Mouse (Mus musculus) MEL (cell line): Measurements from ENCODE around the gene Ggt1. TPM values are rescaled to one million over a fixed set of nuclear protein-coding genes. Genes with fewer than 3 reads are reported as not detected.

Source experiments
- DNase-seq: peaks from one replicate; pipeline ENCODE4 v3.0.0; 2011; ENCODE audit warnings: low read depth, low spot score
- H3K27ac ChIP-seq: 2 replicates; pipeline ENCODE4 v1.5.1; 2012; ENCODE audit warnings: low read depth, mild to moderate bottlenecking, control low read depth, low read length, moderate library complexity; ENCODE audit not compliant: control insufficient read depth
- H3K27me3 ChIP-seq, 2 experiments: fragments of 150-350 bp in 1 of 2; sonication (generic) in 1 of 2; 2 replicates each; pipeline ENCODE4 v1.6.1; 2012; ENCODE audit warnings: low read length in 2 of 2, mild to moderate bottlenecking in 2 of 2, improper control_type of control experiment in 1 of 2, moderate library complexity in 1 of 2; ENCODE audit not compliant: insufficient read depth in 2 of 2, control insufficient read depth in 1 of 2
- H3K36me3 ChIP-seq, 2 experiments: 2 replicates each; pipeline ENCODE4 v1.6.1; 2012 to 2014; ENCODE audit warnings: low read length in 2 of 2, improper control_type of control experiment in 1 of 2, inconsistent platforms in 1 of 2, mild to moderate bottlenecking in 1 of 2; ENCODE audit not compliant: insufficient read depth in 2 of 2, control insufficient read depth in 1 of 2
- H3K4me1 ChIP-seq, 2 experiments: fragments of 150-350 bp in 1 of 2; sonication (generic) in 1 of 2; 2 replicates each; pipeline ENCODE4 v1.6.1; 2012; ENCODE audit warnings: low read length in 2 of 2, improper control_type of control experiment in 1 of 2, mild to moderate bottlenecking in 1 of 2; ENCODE audit not compliant: insufficient read depth in 2 of 2, control insufficient read depth in 1 of 2
- H3K4me3 ChIP-seq, 2 experiments: fragments of 150-350 bp in 1 of 2; sonication (generic) in 1 of 2; 2 replicates each; pipeline ENCODE4 v1.5.1; 2012; ENCODE audit warnings: low read depth in 2 of 2, low read length in 2 of 2, mild to moderate bottlenecking in 2 of 2, moderate library complexity in 2 of 2, control low read depth in 1 of 2, improper control_type of control experiment in 1 of 2; ENCODE audit not compliant: control insufficient read depth in 1 of 2, insufficient read depth in 1 of 2
- H3K79me2 ChIP-seq: 2 replicates; pipeline ENCODE4 v1.6.1; 2012; ENCODE audit warnings: mild to moderate bottlenecking, low read length, moderate library complexity; ENCODE audit not compliant: control insufficient read depth, poor library complexity, insufficient read depth
- H3K9ac ChIP-seq: 2 replicates; pipeline ENCODE4 v1.6.1; 2012; ENCODE audit warnings: low read depth, mild to moderate bottlenecking, control low read depth, low read length, moderate library complexity; ENCODE audit not compliant: control insufficient read depth, poor library complexity, severe bottlenecking
- H3K9me3 ChIP-seq: fragments of 150-350 bp; sonication (generic); replicated peaks from 2 replicates; pipeline ENCODE4 v1.6.1; 2012; ENCODE audit warnings: mild to moderate bottlenecking, low read length, improper control_type of control experiment, moderate library complexity; ENCODE audit not compliant: insufficient read depth
- BHLHE40 ChIP-seq: IDR thresholded peaks from 2 replicates; pipeline ENCODE4 v1.6.1; 2012; ENCODE audit warnings: low read depth, mild to moderate bottlenecking, inconsistent platforms, low read length, improper control_type of control experiment, borderline replicate concordance
- CHD1 ChIP-seq: IDR thresholded peaks from 2 replicates; pipeline ENCODE4 v1.6.1; 2012; ENCODE audit warnings: low read depth, mild to moderate bottlenecking, inconsistent platforms, low read length, improper control_type of control experiment
- CHD2 ChIP-seq: IDR thresholded peaks from 2 replicates; pipeline ENCODE4 v1.6.1; 2011; ENCODE audit warnings: low read length, improper control_type of control experiment
- CTCF ChIP-seq, 3 experiments: IDR thresholded peaks in 2 of 3; conservative IDR thresholded peaks in 1 of 3; 2 replicates each; pipeline ENCODE4 v1.5.1; 2011 to 2012; ENCODE audit warnings: low read length in 3 of 3, low read depth in 2 of 3, mild to moderate bottlenecking in 2 of 3, improper control_type of control experiment in 1 of 3, inconsistent platforms in 1 of 3, mixed read lengths in 1 of 3, moderate library complexity in 1 of 3; ENCODE audit not compliant: control insufficient read depth in 1 of 3, insufficient read depth in 1 of 3, poor library complexity in 1 of 3, severe bottlenecking in 1 of 3
- E2F4 ChIP-seq: IDR thresholded peaks from 2 replicates; pipeline ENCODE4 v1.6.1; 2011; ENCODE audit warnings: low read depth, low read length, improper control_type of control experiment, borderline replicate concordance
- HCFC1 ChIP-seq: IDR thresholded peaks from 2 replicates; pipeline ENCODE4 v1.6.1; 2012; ENCODE audit warnings: low read depth, mild to moderate bottlenecking, inconsistent platforms, low read length, improper control_type of control experiment, moderate library complexity
- KAT2A ChIP-seq: conservative IDR thresholded peaks from 2 replicates; pipeline ENCODE4 v1.6.1; 2012; ENCODE audit warnings: low read depth, low read length, improper control_type of control experiment, inconsistent platforms
- MAZ ChIP-seq: IDR thresholded peaks from 2 replicates; pipeline ENCODE4 v1.6.1; 2012; ENCODE audit warnings: low read depth, mild to moderate bottlenecking, inconsistent platforms, low read length, improper control_type of control experiment
- MEF2A ChIP-seq: IDR thresholded peaks from 2 replicates; pipeline ENCODE4 v1.6.1; 2014; ENCODE audit warnings: low read depth, mild to moderate bottlenecking, inconsistent platforms, low read length, improper control_type of control experiment; ENCODE audit not compliant: poor library complexity, insufficient replicate concordance, severe bottlenecking; ENCODE audit errors: extremely low read depth
- MXI1 ChIP-seq: IDR thresholded peaks from 2 replicates; pipeline ENCODE4 v1.6.1; 2011; ENCODE audit warnings: mild to moderate bottlenecking, low read depth, low read length, improper control_type of control experiment
- NELFE ChIP-seq: IDR thresholded peaks from 2 replicates; pipeline ENCODE4 v1.6.1; 2011; ENCODE audit warnings: low read depth, low read length, improper control_type of control experiment
- NRF1 ChIP-seq: IDR thresholded peaks from 2 replicates; pipeline ENCODE4 v1.6.1; 2014; ENCODE audit warnings: low read depth, mild to moderate bottlenecking, inconsistent platforms, low read length, improper control_type of control experiment, moderate library complexity; ENCODE audit not compliant: poor library complexity, insufficient read depth, severe bottlenecking
- POLR2A ChIP-seq, 2 experiments: IDR thresholded peaks; 2 replicates each; pipeline ENCODE4 v1.6.1; 2011 to 2012; ENCODE audit warnings: low read length in 2 of 2, mild to moderate bottlenecking in 2 of 2, control low read depth in 1 of 2, improper control_type of control experiment in 1 of 2, low read depth in 1 of 2, moderate library complexity in 1 of 2; ENCODE audit not compliant: control insufficient read depth in 1 of 2, insufficient read depth in 1 of 2, poor library complexity in 1 of 2
- POLR2AphosphoS2 ChIP-seq: IDR thresholded peaks from 2 replicates; pipeline ENCODE4 v1.6.1; 2011; ENCODE audit warnings: low read length, improper control_type of control experiment
- RAD21 ChIP-seq: IDR thresholded peaks from 2 replicates; pipeline ENCODE4 v1.6.1; 2011; ENCODE audit warnings: mild to moderate bottlenecking, low read depth, low read length, improper control_type of control experiment
- TAL1 ChIP-seq: IDR thresholded peaks from 2 replicates; pipeline ENCODE4 v1.6.1; 2012; ENCODE audit warnings: mild to moderate bottlenecking, inconsistent platforms, low read length, moderate library complexity, mixed read lengths
- TCF12 ChIP-seq: IDR thresholded peaks from 2 replicates; pipeline ENCODE4 v1.6.1; 2014; ENCODE audit warnings: low read depth, mild to moderate bottlenecking, inconsistent platforms, low read length, improper control_type of control experiment, moderate library complexity
- USF2 ChIP-seq, 2 experiments: IDR thresholded peaks; 2 replicates each; pipeline ENCODE4 v1.6.1; 2011 to 2012; ENCODE audit warnings: improper control_type of control experiment in 2 of 2, low read length in 2 of 2, borderline replicate concordance in 1 of 2, inconsistent platforms in 1 of 2, low read depth in 1 of 2, mild to moderate bottlenecking in 1 of 2; ENCODE audit not compliant: insufficient read depth in 1 of 2
- ZKSCAN1 ChIP-seq: IDR thresholded peaks from 2 replicates; pipeline ENCODE4 v1.6.1; 2012; ENCODE audit warnings: low read depth, mild to moderate bottlenecking, inconsistent platforms, low read length, improper control_type of control experiment, moderate library complexity
- ZMIZ1 ChIP-seq: IDR thresholded peaks from 2 replicates; pipeline ENCODE4 v1.6.1; 2012; ENCODE audit warnings: low read depth, mild to moderate bottlenecking, inconsistent platforms, low read length, improper control_type of control experiment, moderate library complexity
- polyA plus RNA-seq, 2 experiments: library from polyadenylated mRNA; stranded (reverse) in 1 of 2; unstranded in 1 of 2; fragments of >175 nt in 1 of 2; fragments of >200 nt in 1 of 2; gene quantifications; 2 replicates each; pipeline versions ENCODE4 v1.2.1 to v1.2.4; 2012; ENCODE audit warnings: low replicate concordance in 2 of 2, low read depth in 1 of 2; ENCODE audit not compliant: insufficient read length in 2 of 2, insufficient read depth in 1 of 2, missing spikeins in 1 of 2
- total RNA-seq: library from RNA; depleted of rRNA; stranded (reverse); fragments of 300-350 nt; gene quantifications from 2 replicates; pipeline ENCODE4 v1.2.3, GENCODE M21; 2012

Gene Ggt1
- total and polyA plus RNA-seq, 3 experiments: 0.46 to 3.2 TPM; not detected in 1

- no peak for TF ChIP-seq CTCF (IDR thresholded peaks at IDR 0.05 in 2 of 3, conservative IDR thresholded peaks at IDR 0.05 in 1 of 3; ENCODE audit: control insufficient read depth in 1 of 3, insufficient read depth in 1 of 3, low read depth in 2 of 3, low read length in 3 of 3, poor library complexity in 1 of 3, severe bottlenecking in 1 of 3)
- TF ChIP-seq, all 39 proteins: peak for 0
These were observed 10.2 kb upstream of the Ggt1 start (continued) for GRCm38 (mm10) chr10:75551175-75551574.

GRCm38 (mm10) chr10:75552106-75552505, 9.3 kb upstream of the Ggt1 start:
- Histone ChIP-seq H3K27me3 (no peaks in the 10 kb centered on the region), H3K4me1 (no peaks in the 10 kb centered on the region; a peak in 1 of 4 replicates), H3K9me3 (no peaks in the 10 kb centered on the region), H3K27ac (no peak overlapping the region), H3K9ac (no peak overlapping the region), H3K36me3 (no peaks in the 10 kb centered on the region), H3K79me2 (no peaks in the 10 kb centered on the region), H3K4me3 (no peak overlapping the region)
- TF ChIP-seq MEF2A: no peak
- no peak for TF ChIP-seq RAD21
- no peak for DNase-seq

GRCm38 (mm10) chr10:75552701-75553450, 8.5 kb upstream of the Ggt1 start:
- no peaks in the 10 kb centered on the region for H3K27me3 ChIP-seq
- no peak overlapping the region for H3K4me3 ChIP-seq
- H3K9me3 ChIP-seq: no peaks in the 10 kb centered on the region
- H3K79me2 ChIP-seq: no peaks in the 10 kb centered on the region
- no peak for DNase-seq
- no peak overlapping the region for H3K9ac ChIP-seq
- H3K27ac ChIP-seq: no peak overlapping the region
- H3K36me3 ChIP-seq: no peaks in the 10 kb centered on the region
- no peak for TF ChIP-seq TCF12
- TF ChIP-seq ZMIZ1: no peak
- no peak for TF ChIP-seq HCFC1
- no peak for TF ChIP-seq USF2 (IDR thresholded peaks at IDR 0.05; ENCODE audit: borderline replicate concordance in 1 of 2, insufficient read depth in 1 of 2, low read depth in 1 of 2, low read length in 2 of 2)
- TF ChIP-seq CHD1: no peak
- TF ChIP-seq KAT2A: no peak
- TF ChIP-seq CTCF (IDR thresholded peaks at IDR 0.05 in 2 of 3, conservative IDR thresholded peaks at IDR 0.05 in 1 of 3; ENCODE audit: control insufficient read depth in 1 of 3, insufficient read depth in 1 of 3, low read depth in 2 of 3, low read length in 3 of 3, poor library complexity in 1 of 3, severe bottlenecking in 1 of 3): no peak
- no peak for TF ChIP-seq CHD2
- TF ChIP-seq RAD21: no peak
- TF ChIP-seq ZKSCAN1: no peak
- no peak for TF ChIP-seq POLR2AphosphoS2
- TF ChIP-seq NRF1: no peak
- no peak for TF ChIP-seq MXI1
- no peak for TF ChIP-seq NELFE
- TF ChIP-seq MAZ: no peak
- TF ChIP-seq BHLHE40: no peak
- no peak for TF ChIP-seq POLR2A (IDR thresholded peaks at IDR 0.05; ENCODE audit: control insufficient read depth in 1 of 2, insufficient read depth in 1 of 2, low read depth in 1 of 2, low read length in 2 of 2, poor library complexity in 1 of 2)
- TF ChIP-seq E2F4: no peak
- TF ChIP-seq TAL1: no peak
- no peaks in the 10 kb centered on the region; a peak in 1 of 4 replicates for H3K4me1 ChIP-seq
